Mouse (Mus musculus): ENCODE data around the gene Tnni2.
"Not testable (repeated sequence)": the region's sequence is repeated elsewhere in the genome, so short reads cannot be mapped to it uniquely, and the experiment has no call there.

The Tnni2 gene

GRCm38 (mm10) chr7:142441585-142441984 is at the start of gene Tnni2:
TSS of gene Tnni2 (plus strand) at chr7:142441808.
- DNase-seq (ENCODE audit: inconsistent ontology term) = no peak

- peak; percentile 83 for DNase-seq (ENCODE audit: inconsistent ontology term)
These were observed 48.4 kb upstream of the Tnni2 start for GRCm38 (mm10) chr7:142393191-142393590.

- DNase-seq (ENCODE audit: inconsistent ontology term) = no peak
These were observed 47.1 kb upstream of the Tnni2 start for GRCm38 (mm10) chr7:142394261-142395190.

- DNase-seq (ENCODE audit: inconsistent ontology term) = no peak
These were observed 46.1 kb upstream of the Tnni2 start for GRCm38 (mm10) chr7:142395472-142395871.

- no peak for DNase-seq (ENCODE audit: inconsistent ontology term)
These were observed 45.0 kb upstream of the Tnni2 start for GRCm38 (mm10) chr7:142396611-142397010.

GRCm38 (mm10) chr7:142398052-142398451 is 43.6 kb upstream of the Tnni2 start:
- no peak for DNase-seq (ENCODE audit: inconsistent ontology term)

- no peak for DNase-seq (ENCODE audit: inconsistent ontology term)
These were observed 42.4 kb upstream of the Tnni2 start for GRCm38 (mm10) chr7:142399250-142399649.

- no peak for DNase-seq (ENCODE audit: inconsistent ontology term)
These were observed 41.4 kb upstream of the Tnni2 start for GRCm38 (mm10) chr7:142400112-142400749.

GRCm38 (mm10) chr7:142400750-142401142 is 40.9 kb upstream of the Tnni2 start:
- peak; percentile 84 for DNase-seq (ENCODE audit: inconsistent ontology term)

- DNase-seq (ENCODE audit: inconsistent ontology term) = no peak
These were observed 38.0 kb upstream of the Tnni2 start for GRCm38 (mm10) chr7:142403591-142403990.

- DNase-seq (ENCODE audit: inconsistent ontology term) = not testable (repeated sequence)
These were observed 36.5 kb upstream of the Tnni2 start for GRCm38 (mm10) chr7:142405134-142405533.

GRCm38 (mm10) chr7:142407935-142408334 is 33.7 kb upstream of the Tnni2 start:
- no peak for DNase-seq (ENCODE audit: inconsistent ontology term)

GRCm38 (mm10) chr7:142408686-142409085 is 32.9 kb upstream of the Tnni2 start:
- no peak for DNase-seq (ENCODE audit: inconsistent ontology term)

- no peak for DNase-seq (ENCODE audit: inconsistent ontology term)
These were observed 32.0 kb upstream of the Tnni2 start for GRCm38 (mm10) chr7:142409603-142410002.

GRCm38 (mm10) chr7:142413285-142413684 is 28.3 kb upstream of the Tnni2 start:
- no peak for DNase-seq (ENCODE audit: inconsistent ontology term)

GRCm38 (mm10) chr7:142415314-142415713 is 26.3 kb upstream of the Tnni2 start:
- no peak for DNase-seq (ENCODE audit: inconsistent ontology term)

- DNase-seq (ENCODE audit: inconsistent ontology term) = no peak
These were observed 25.4 kb upstream of the Tnni2 start for GRCm38 (mm10) chr7:142416225-142416624.

GRCm38 (mm10) chr7:142418027-142418426 is 23.6 kb upstream of the Tnni2 start:
- peak; percentile 29 for DNase-seq (ENCODE audit: inconsistent ontology term)

- no peak for DNase-seq (ENCODE audit: inconsistent ontology term)
These were observed 22.9 kb upstream of the Tnni2 start for GRCm38 (mm10) chr7:142418679-142419078.

GRCm38 (mm10) chr7:142419887-142420286 is 21.7 kb upstream of the Tnni2 start:
- no peak for DNase-seq (ENCODE audit: inconsistent ontology term)

- DNase-seq (ENCODE audit: inconsistent ontology term) = no peak
These were observed 19.8 kb upstream of the Tnni2 start for GRCm38 (mm10) chr7:142421826-142422225.

- peak; percentile 95 for DNase-seq (ENCODE audit: inconsistent ontology term)
These were observed 15.9 kb upstream of the Tnni2 start for GRCm38 (mm10) chr7:142425641-142426213.

GRCm38 (mm10) chr7:142428213-142428612 is 13.4 kb upstream of the Tnni2 start:
- peak; percentile 65 for DNase-seq (ENCODE audit: inconsistent ontology term)

Measured in Muller cell, postnatal 12 days (primary cell).